Mouse (Mus musculus): ENCODE measurements at regions not wholly inside any gene's neighbourhood (a gene's known extent, or its start where the extent isn't known, plus 50 kb on each side); places are given as distances from the start of the nearest gene placed in this dataset.

DNA sequence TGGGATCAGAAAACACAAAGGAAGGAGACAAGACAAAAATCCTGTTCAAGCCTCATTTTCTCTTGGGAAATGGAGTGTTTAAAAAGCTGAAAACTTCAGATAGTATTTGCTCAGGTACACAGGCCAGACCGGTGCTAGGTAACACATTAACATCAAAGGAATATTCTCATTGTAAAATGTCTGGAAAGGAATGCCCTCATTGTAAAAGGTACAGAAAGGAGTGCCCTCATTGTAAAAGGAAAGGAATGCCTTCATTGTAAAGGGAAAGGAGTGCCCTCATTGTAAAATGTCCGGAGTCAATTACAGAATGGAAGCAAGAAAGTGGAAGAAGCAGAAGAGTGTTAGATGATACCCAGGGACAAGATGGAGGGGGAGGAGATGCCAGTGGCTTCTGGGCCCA is 2694.7 kb downstream of the Gm37988 start:
- TF ChIP-seq CTCF (IDR thresholded peaks at IDR 0.05; ENCODE audit: extremely low read depth, insufficient read depth, low read length), result no peak
- TF ChIP-seq POLR2A (IDR thresholded peaks at IDR 0.05; ENCODE audit: extremely low read depth, insufficient read depth, low read length), result no peak

Data from cortical plate, adult 2 months (tissue).